Mouse (Mus musculus): ENCODE measurements around the gene Btbd35f8. TPM values are rescaled to one million over a fixed set of nuclear protein-coding genes. Genes with fewer than 3 reads are reported as not detected.
"Not testable (repeated sequence)": the region's sequence is repeated elsewhere in the genome, so short reads cannot be mapped to it uniquely, and the experiment has no call there.

Gene Btbd35f8
- not detected in 2 replicates for polyA plus RNA-seq (2015; fragmentation: Nextera tagmentation; extraction: Ambion mirVana)

DNA sequence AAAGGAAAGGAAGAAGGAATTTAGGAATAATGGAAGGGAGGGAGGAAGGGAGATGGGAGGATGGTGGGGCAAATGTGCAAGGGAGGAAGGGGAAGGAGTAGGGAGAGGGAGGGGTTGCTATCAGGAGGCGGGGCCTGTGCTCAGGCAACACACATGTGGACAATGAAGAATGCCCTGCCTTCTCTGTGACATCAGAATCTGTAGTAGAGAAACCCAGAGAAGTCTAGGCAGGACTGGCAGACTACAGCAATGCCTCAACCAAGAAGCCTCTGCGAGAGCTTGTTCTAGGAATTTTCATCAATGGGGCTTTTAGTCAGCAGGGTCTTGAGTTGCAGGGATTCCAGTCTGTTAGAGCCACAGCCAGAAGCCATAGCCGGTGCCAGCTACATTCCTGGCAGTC, at the start of gene Btbd35f8:
Gene Btbd35f8 (plus strand): TSS at position 301 of the 400 bp plus-strand sequence.
- H3K9me3 ChIP-seq; ATAC-seq (replicated peaks); H3K27me3 ChIP-seq; H3K36me3 ChIP-seq; H3K4me2 ChIP-seq (replicated peaks); H3K27ac ChIP-seq (replicated peaks); H3K4me1 ChIP-seq; H3K4me3 ChIP-seq; H3K9ac ChIP-seq (replicated peaks): not testable (repeated sequence)
- no CpG with 5 or more reads among the region's 3 CpGs for WGBS

Other genes starting within 250 kb of the Btbd35f8 start
- not detected in 2 replicates for gene Spin2g, start 211.8 kb upstream of the Btbd35f8 start, polyA plus RNA-seq (2015; fragmentation: Nextera tagmentation; extraction: Ambion mirVana)